Mouse (Mus musculus) left cerebral cortex, adult 2 months (tissue): ENCODE measurements around the gene Rps6kl1. TPM values are rescaled to one million over a fixed set of nuclear protein-coding genes. Genes with fewer than 3 reads are reported as not detected.

Experiments
- DNase-seq, 2 experiments: peaks; one replicate each; pipeline ENCODE4 v3.0.0; 2021 to 2022; ENCODE audit warnings: low spot score in 2 of 2, mixed read lengths in 1 of 2; ENCODE audit errors: extremely low spot score in 1 of 2
- H3K27ac ChIP-seq: fragments of 200-600 bp; 2 replicates; pipeline ENCODE4 v1.8.1; 2022
- H3K4me3 ChIP-seq: fragments of 200-600 bp; 2 replicates; pipeline ENCODE4 v1.8.1; 2022
- CTCF ChIP-seq: fragments of 200-600 bp; IDR thresholded peaks from 2 replicates; pipeline ENCODE4 v1.8.1; 2022; ENCODE audit warnings: antibody characterized with exemption, mild to moderate bottlenecking, moderate library complexity
- intact Hi-C: fragments of 180-260 bp; cut with DNase I; formaldehyde crosslinking; loops from one replicate; pipeline ENCODE4 v1.15.1; 2025
- total RNA-seq, 2 experiments: library from RNA; stranded (reverse); gene quantifications; 2 replicates each; pipeline ENCODE4 v1.2.3; 2021

Rps6kl1 gene
- total RNA-seq, 2 experiments from 2014 or later = 33.9 to 38.6 TPM

DNA sequence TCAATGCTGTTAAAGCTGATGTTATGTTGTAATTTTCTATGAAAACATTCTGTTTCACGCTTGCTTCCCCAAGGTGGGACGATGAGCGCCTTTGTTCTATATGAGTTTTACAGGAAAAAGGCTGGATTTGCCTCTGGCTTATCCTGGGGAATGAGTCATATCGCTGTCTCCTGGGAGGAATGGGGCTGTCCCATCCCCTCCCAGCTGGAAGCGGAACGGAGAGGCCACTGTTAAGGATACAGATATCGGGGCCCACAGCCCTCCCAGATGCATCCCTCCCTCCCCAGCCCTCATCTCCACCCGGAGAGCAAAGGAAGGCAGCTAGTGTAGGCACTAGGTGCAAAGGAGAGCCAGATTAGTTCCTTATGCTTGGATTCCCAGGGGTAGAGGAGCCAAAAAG, 34.7 kb upstream of the Rps6kl1 start:
- TF ChIP-seq CTCF = no peak
- Histone ChIP-seq H3K27ac (no peak overlapping the region), H3K4me3 (no peak overlapping the region)
- intact Hi-C loops = no loop called here
- DNase-seq = no peak

DNA sequence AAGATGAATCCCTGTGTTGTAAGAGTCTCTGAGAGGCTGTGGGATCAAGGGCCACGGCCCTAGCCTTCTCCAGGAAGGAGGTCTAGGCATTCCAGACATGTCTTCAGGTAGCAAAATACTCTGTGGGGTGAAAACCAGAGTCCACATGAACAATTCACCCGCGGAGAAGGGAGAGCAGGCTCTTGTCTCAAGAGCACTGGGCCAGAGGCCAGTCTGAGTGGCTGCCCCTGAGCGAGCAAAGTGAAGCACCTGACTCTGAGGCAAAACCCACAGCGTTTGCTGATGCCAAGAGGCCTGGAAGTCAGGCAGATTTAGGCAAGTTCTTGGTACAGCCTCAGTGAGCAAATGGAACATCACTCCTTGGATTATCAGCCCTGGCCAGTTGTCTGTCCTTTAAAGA, 33.1 kb upstream of the Rps6kl1 start:
- H3K27ac ChIP-seq = no peak overlapping the region
- intact Hi-C loops = no loop called here
- TF ChIP-seq CTCF = no peak

DNA sequence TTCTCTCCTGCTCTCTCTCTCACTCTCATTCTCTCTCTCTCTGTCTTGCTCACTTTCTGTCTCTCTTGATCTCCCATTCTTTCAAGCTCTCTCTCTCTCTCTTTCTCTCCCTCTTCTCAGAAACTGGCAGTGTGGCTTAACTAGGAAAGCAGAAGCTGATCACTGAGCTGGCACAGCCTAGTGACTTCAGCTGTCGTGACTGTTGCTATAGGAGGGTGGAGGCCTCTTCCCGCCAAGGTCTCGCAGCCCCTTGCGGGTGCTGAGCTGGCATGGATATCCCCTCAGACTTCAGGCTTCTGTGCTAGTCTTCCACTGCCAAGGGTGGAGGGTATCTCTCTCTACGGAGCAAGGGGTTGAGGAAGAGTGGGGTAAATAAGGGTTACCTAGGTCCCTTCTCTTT, 31.8 kb upstream of the Rps6kl1 start:
- TF ChIP-seq CTCF = no peak
- intact Hi-C loops = no loop called here
- no peak for DNase-seq
- Histone ChIP-seq H3K27ac (no peak overlapping the region), H3K4me3 (no peak overlapping the region)

More for the DNA sequence above, 33.1 kb upstream of the Rps6kl1 start:
- DNase-seq = no peak
- no peak overlapping the region for H3K4me3 ChIP-seq

DNA sequence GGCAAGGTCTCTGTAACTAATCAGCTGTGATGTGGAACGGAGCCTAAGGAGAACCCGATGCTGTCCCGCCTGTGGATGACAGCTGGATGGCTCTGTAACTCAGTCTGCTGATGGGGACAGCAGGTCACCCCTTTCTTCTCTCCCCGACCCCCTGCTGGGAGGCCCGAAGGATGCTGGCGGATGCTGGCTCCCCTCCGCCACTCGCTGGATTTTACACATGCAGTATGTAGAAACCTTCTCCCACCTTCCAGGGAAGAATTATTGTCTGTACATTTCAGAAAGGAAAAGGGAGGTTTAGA, 31.2 kb upstream of the Rps6kl1 start:
- intact Hi-C loops = no loop called here
- no peak for DNase-seq
- TF ChIP-seq CTCF = no peak
- Histone ChIP-seq H3K4me3 (no peak overlapping the region), H3K27ac (no peak overlapping the region)

DNA sequence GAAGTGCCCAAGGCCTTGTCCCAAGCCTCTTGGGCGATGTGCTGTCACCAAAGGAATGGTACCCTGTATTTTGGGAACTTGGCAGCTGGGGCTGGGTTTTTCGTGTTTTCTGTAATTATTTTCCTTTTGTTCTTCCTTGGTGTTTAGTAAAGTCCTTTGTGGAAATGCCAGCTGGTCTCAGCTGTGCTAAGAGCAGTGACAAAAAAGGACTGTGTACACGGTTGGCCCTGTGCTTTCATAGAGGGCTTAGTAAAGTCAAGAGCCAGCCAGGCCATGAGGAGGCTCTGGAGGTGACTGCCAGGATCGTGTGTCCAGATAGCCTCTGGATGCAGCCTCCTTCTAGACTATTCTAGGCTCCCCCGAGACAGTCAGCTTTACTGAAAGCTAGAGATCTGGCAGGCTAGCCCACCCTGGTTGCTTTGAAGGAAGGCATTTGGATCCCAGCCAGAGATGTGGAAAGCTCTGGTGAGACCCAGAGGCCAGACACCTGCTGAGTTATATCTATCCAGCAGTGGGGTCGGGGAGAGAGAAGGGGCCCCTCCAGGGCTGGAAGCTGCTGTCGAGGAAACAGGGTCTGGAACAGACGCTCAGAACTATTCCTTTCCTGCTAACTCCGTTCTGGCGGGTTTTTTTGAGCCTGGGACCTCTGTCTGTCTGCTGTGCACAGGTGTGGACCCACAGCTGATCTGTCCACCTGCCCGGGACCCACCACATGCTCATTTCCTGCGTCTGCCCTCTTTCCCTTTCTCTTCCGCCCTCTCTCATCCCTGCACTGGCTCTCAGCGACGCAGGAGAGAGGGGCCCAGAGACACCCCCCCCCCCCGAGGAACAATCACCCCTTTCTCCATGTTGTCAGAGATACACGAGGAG, 30.6 kb upstream of the Rps6kl1 start:
- intact Hi-C loops = no loop called here

DNA sequence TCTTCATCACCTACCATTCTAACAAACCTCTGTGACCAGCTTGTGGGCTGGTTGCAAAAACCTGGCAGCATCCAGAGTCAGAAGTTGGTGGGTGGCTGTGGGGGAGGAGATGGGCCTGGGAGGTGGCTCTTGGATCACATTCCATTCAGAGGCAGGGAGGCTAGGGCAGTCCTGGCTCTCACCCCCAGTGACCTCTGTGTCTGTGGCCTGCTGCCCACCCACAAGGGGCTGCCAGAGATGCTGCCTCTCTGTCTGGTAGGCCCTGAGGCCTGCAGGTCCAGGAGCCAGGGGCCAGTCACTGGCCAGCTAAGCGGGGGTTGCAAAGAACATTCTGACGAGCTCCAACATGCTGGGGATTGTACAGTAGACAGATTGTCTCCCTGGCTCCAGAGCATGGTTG, 27.2 kb upstream of the Rps6kl1 start:
- intact Hi-C loops = no loop called here
- TF ChIP-seq CTCF = no peak
- H3K27ac ChIP-seq = no peak overlapping the region
- DNase-seq = no peak
- H3K4me3 ChIP-seq = no peak overlapping the region

More for the DNA sequence above, 30.6 kb upstream of the Rps6kl1 start:
- H3K27ac ChIP-seq = no peak overlapping the region
- no peak for DNase-seq
- no peak overlapping the region for H3K4me3 ChIP-seq
- TF ChIP-seq CTCF = no peak

DNA sequence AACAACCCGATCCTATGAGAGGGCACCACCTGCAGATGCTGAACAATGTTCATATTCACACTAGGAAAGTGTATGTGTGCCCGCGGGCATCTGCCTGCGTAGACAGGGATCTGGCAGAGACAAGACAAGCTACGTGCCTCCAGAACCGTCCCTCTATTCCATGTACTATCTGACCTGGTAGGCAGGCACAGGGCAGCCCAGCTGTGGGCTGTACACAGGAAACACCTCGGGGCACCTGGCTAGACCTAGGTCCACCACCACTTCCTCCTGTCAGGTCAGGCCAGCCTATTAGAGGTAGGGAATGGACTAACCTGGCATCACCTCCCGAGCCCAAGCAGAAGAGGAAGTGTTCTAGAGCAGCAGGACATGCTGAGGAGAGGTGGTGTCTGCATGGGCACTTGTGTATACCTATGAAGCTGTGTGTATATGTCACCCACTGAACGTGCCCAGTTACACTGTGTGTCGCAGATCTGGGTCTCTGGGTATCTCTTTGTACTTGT, 26.7 kb upstream of the Rps6kl1 start, which contains the start of gene Pgf:
TSS of gene Pgf (minus strand) at position 51 of the 500 bp plus-strand sequence.
- no peak for TF ChIP-seq CTCF
- no peak within 1 kb of the TSS for H3K27ac ChIP-seq
- H3K4me3 ChIP-seq = peak within 1 kb of the TSS; percentile 37
- no peak for DNase-seq
- intact Hi-C loops = no loop called here

DNA sequence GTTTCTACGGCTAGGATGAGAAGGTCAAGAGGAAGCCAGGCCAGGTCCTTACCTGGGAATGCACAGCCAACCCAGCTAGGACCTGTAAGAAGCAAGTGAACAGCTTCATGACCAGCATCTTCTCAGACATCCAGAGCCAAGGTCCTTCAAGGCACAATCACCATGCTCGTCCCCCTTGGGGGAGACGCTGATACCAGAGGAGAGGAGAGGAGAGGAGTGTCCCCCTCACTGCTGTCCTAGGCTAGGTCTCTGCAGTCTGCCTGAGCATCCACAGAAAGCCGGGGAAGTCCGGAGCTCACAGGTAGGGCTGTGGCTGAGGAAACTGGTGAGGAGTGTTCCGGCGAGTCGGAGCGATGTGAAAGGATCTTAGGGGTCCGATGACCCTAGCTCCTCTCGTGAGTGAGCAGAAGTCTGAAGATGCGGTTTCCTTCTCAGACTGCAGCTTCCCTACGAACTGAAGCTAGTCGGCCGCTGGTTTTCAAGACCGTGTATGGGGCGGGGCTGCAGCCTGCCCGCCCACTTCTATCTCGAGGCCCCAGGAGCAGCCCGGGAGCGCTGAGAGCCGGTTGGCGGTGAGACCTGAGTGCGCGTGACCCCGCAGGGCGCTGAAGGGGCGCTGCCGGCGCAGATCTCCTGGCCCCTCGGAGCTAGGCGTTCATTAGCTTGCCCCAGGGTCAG, 25.9 kb upstream of the Rps6kl1 start:
- intact Hi-C loops = no loop called here
- H3K4me3 ChIP-seq = peak overlapping the region; percentile 37
- H3K27ac ChIP-seq = no peak overlapping the region
- no peak for TF ChIP-seq CTCF
- DNase-seq = no peak

DNA sequence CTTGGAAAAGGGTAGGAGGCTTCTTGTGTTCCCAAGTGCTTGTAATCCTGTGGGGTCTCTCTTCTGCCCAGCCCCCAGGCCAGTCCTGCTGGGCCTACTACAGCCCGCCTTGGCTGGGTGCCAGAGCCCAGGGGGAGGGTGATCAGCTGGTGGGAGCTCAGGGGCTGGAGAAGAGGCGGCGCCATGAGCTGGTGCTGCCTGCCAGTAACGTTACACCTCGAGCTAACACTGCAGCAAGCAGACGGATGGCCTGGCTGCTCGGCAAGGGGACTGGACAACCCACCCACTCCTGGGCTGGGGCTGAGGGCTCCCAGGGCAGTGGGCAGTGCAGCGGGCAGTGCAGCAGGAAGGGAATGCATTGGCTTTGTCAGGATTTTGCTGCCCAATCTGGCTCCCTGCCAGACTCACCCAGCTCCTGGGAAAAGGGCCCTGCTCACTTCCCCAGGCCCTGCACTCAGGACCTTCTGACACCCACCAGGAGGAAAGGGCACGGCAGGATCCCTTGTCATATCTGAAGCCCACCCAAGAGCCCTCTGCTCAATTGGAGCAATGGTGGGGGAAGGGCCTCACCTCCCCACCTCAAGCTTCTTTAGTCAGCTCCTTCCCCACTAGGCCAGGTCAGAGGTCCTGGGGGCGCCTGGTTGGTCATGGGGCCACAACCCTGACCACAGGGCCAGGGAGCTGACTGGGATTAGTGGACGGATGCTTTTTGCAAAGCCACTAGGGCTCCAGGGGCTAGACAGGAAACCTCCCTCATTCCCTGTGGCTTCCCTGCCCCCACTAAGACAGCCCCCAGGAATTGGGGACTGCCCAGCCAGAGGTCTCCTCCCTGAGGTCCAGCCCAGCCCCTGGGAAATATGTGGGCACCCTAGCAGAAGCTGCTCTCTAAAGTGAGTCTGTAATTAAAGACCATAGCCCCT, 25.1 kb upstream of the Rps6kl1 start:
- Histone ChIP-seq H3K27ac (no peak overlapping the region), H3K4me3 (no peak overlapping the region; the same call in 1 of the 2 replicates)
- peak in 1 of 2 experiments; percentile 27 for DNase-seq
- intact Hi-C loops = no loop called here
- TF ChIP-seq CTCF = no peak

DNA sequence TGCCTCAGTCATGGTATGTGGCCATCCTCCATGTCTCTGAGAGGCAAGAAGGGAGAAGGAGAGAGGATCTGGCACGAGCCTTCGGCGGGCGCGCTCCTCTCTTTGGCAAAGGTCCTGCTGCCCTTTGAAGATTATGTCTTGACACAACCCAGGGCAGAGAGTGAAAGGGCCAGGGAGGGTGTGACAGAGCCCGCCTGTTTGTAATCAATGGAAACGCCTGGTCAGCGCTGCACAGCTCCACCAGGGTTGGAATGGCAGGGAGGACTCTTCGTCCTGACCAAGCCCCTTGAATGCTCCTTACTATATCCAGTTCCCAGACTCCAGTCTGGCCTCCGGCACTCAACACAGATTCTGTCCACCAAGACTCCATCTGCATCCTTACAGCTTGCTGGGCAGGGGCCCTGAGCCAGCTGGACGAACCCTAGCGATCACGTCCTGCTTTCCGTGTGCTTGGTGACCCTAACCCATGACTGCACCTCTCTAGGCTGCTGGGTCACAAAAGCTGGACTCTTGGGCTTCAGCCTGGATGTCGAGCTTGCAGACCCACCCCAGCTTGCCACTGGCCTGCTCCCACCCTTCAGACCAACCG, 24.1 kb upstream of the Rps6kl1 start:
- DNase-seq = no peak
- intact Hi-C loops = no loop called here
- Histone ChIP-seq H3K27ac (no peak overlapping the region), H3K4me3 (no peak overlapping the region)
- TF ChIP-seq CTCF = no peak

DNA sequence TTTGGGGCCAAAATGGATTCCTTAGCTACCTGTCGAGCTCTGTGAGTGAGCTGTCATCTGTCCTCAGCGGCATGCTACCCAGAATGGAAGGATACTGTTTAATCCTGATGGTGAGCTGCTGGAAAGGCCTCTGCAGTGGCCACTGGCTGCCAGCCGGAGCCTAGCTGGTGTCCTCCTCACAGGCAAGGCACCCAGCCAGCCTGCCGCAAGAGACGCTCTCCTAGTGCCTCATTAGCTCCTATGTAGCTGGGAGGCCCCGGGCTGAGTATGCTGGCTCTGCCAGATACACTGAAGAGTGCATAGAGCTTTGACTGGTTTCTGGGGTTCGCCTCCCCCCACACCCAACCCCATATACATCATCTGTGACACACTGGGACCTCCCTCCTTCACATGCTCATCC, 23.0 kb upstream of the Rps6kl1 start:
- Histone ChIP-seq H3K27ac (no peak overlapping the region), H3K4me3 (no peak overlapping the region)
- no peak; the same call in 1 of the 2 replicates for TF ChIP-seq CTCF
- intact Hi-C loops = loop anchor here (5.0 kb wide), 1 partner anchor 33 kb away; no protein-coding TSS in a partner anchor
- no peak for DNase-seq
